In the genomic region with DNA sequence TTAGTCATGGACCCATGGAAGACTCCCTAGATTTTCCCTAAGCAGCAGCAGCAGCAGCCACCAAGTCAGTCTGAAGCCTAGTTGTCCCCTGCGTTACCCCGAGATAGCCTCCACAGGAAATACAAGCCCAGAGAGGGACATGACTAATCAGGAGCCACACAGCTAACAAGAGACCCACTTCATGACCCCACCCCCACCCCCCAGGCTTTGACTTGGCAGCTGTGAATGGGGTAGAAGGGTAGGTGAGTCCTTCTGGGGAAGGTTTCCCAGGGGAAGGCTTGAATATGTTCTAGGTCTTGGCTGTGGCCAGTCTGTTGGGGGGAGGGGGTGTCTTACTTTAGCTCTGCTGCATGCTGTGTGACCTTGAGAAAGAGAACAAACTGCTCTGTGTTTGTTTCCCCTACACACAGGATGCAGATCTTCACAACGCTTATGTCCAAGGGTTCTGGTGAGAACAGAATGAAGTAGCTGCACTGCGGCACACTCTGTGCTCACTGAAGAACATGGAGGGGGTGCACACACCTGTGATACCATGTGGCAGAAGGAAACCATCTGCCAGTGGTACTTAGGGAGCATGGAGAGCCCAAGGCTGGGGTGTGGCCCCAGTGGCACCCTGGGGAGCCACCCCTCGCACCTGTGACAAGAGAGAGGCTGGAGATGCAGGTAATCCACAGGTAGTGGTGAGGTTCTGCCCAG, we compare ENCODE assay signal across 10 mouse cellular contexts.
DNase-seq lines count a peak whose midpoint lies in the region; ATAC-seq lines count a peak whose summit lies in the region.
"Had no signal": no experiment of that assay in that cellular context is flagged by ENCODE, and none has a peak within 500 bp of the region (broad histone marks: within the 10 kb centered on the region; RNA-seq: fewer than 3 reads in every experiment).

No protein-coding gene starts in this region.

- peaks cover 68% of the 10 kb centered on the region for H3K4me1 ChIP-seq in heart, embryonic 15.5 days (replicated peaks)
- H3K4me1 ChIP-seq in midbrain, embryonic 11.5 days (ENCODE audit: control insufficient read depth, insufficient read depth, low read length), result peaks cover 46% of the 10 kb centered on the region
- peaks cover 11% of the 10 kb centered on the region for H3K4me1 ChIP-seq in midbrain, embryonic 16.5 days (ENCODE audit: control insufficient read depth, insufficient read depth, low read length)

- no peaks in the 10 kb centered on the region for H3K36me3 ChIP-seq in heart, embryonic 15.5 days
- H3K36me3 ChIP-seq in midbrain, embryonic 11.5 days (ENCODE audit: control insufficient read depth, insufficient read depth, low read length), result no peaks in the 10 kb centered on the region
- no peaks in the 10 kb centered on the region for H3K36me3 ChIP-seq in midbrain, embryonic 16.5 days (ENCODE audit: control insufficient read depth, insufficient read depth, low read length)
- H3K36me3 ChIP-seq: G1E had no signal

- H3K9ac ChIP-seq in heart, embryonic 15.5 days, result no peak overlapping the region
- H3K9ac ChIP-seq in midbrain, embryonic 11.5 days (ENCODE audit: low read length), result no peak overlapping the region
- H3K9ac ChIP-seq in midbrain, embryonic 16.5 days (ENCODE audit: low read depth, low read length), result no peak overlapping the region

- peak overlapping the region; percentile 71; the same call in 1 of the 2 replicates for H3K27ac ChIP-seq in heart, embryonic 15.5 days
- H3K27ac ChIP-seq in midbrain, embryonic 11.5 days (ENCODE audit: low read depth, low read length), result peak overlapping the region; percentile 26; the same call in 1 of the 2 replicates
- no peak overlapping the region for H3K27ac ChIP-seq in midbrain, embryonic 16.5 days (ENCODE audit: low read length)

- no peak overlapping the region for H3K4me3 ChIP-seq in heart, embryonic 15.5 days
- H3K4me3 ChIP-seq in midbrain, embryonic 11.5 days (ENCODE audit: low read depth, low read length), result no peak overlapping the region
- H3K4me3 ChIP-seq in midbrain, embryonic 16.5 days (ENCODE audit: low read depth, low read length), result no peak overlapping the region

- H3K27me3 ChIP-seq in heart, embryonic 15.5 days, result peaks cover 11% of the 10 kb centered on the region; the same call in 1 of the 2 replicates
- peaks cover 2% of the 10 kb centered on the region; the same call in 1 of the 2 replicates for H3K27me3 ChIP-seq in midbrain, embryonic 11.5 days (ENCODE audit: control insufficient read depth, insufficient read depth, low read length)
- H3K27me3 ChIP-seq in midbrain, embryonic 16.5 days (ENCODE audit: control insufficient read depth, insufficient read depth, low read depth, low read length), result no peaks in the 10 kb centered on the region

- WGBS in heart, embryonic 15.5 days, result 68% methylated on average over 5 of the region's 5 CpGs
- 73% methylated on average over 5 of the region's 5 CpGs for whole genome bisulfite sequencing in midbrain, embryonic 11.5 days
- WGBS in midbrain, embryonic 16.5 days, result 74% methylated on average over 5 of the region's 5 CpGs

- DNase-seq in heart, adult 8-10 months (ENCODE audit: low spot score), result no peak
- no peak for DNase-seq in midbrain, embryonic 11.5 days (ENCODE audit: low spot score, missing footprints)
- peak; percentile 66 for DNase-seq in induced T-regulatory cell, adult 2 months (ENCODE audit: low read depth)
- DNase-seq in thymus, postnatal 4 days, result peak; percentile 61
- no peak for DNase-seq in left cerebral cortex, adult 11 months (ENCODE audit: low spot score)
- no peak for DNase-seq in ovary, postnatal 10 days (ENCODE audit: low spot score)
- DNase-seq: lung, postnatal 14 days had no signal

- H3K4me2 ChIP-seq in heart, embryonic 15.5 days, result no peak overlapping the region
- H3K4me2 ChIP-seq in midbrain, embryonic 11.5 days, result no peak overlapping the region
- no peak overlapping the region for H3K4me2 ChIP-seq in midbrain, embryonic 16.5 days (ENCODE audit: low read length)

- ATAC-seq in heart, embryonic 15.5 days (replicated peaks; ENCODE audit: insufficient number of reproducible peaks, insufficient read depth, low FRiP score, low read depth), result no peak
- no peak for ATAC-seq in midbrain, embryonic 11.5 days (ENCODE audit: low FRiP score)
- ATAC-seq in midbrain, embryonic 16.5 days, result no peak

- H3K9me3 ChIP-seq in heart, embryonic 15.5 days (replicated peaks), result no peaks in the 10 kb centered on the region
- no peaks in the 10 kb centered on the region for H3K9me3 ChIP-seq in midbrain, embryonic 11.5 days (ENCODE audit: control insufficient read depth, low read length)
- no peaks in the 10 kb centered on the region for H3K9me3 ChIP-seq in midbrain, embryonic 16.5 days (replicated peaks; ENCODE audit: control insufficient read depth, low read length, poor library complexity, severe bottlenecking)

Comparison
In these comparisons a context has a peak if more than half of its experiments do, and no peak if none do; other contexts are left out.
1. DNase-seq: peak in induced T-regulatory cell, adult 2 months (single experiment) and thymus, postnatal 4 days (single experiment); none in heart, adult 8-10 months (single experiment), midbrain, embryonic 11.5 days (single experiment), left cerebral cortex, adult 11 months (single experiment) and ovary, postnatal 10 days (single experiment).